Mouse (Mus musculus): Measurements from ENCODE around the gene Qprt. TPM values are rescaled to one million over a fixed set of nuclear protein-coding genes. Genes with fewer than 3 reads are reported as not detected.
A peak's percentile ranks its signal among the peaks of the same experiment; 100 is the strongest.

The Qprt gene
- total RNA-seq, 2 experiments from 2014 or later = 0.22 TPM; not detected in 1

GRCm38 (mm10) chr7:127136181-127137071, 14.4 kb upstream of the Qprt start:
- DNase-seq (ENCODE audit: extremely low spot score in 1 of 2, low spot score in 2 of 2) = no peak
- intact Hi-C loops (cut with DNase I) = no loop called here

GRCm38 (mm10) chr7:127134821-127135447, 12.9 kb upstream of the Qprt start:
- intact Hi-C loops (cut with DNase I) = loop anchor here (5.0 kb wide), 1 partner anchor 52 kb away; no protein-coding TSS in a partner anchor
- no peak for DNase-seq (ENCODE audit: extremely low spot score in 1 of 2, low spot score in 2 of 2)

GRCm38 (mm10) chr7:127133125-127133524, 11.1 kb upstream of the Qprt start:
- intact Hi-C loops (cut with DNase I) = loop anchor here (5.0 kb wide), 1 partner anchor 54 kb away; no protein-coding TSS in a partner anchor
- no peak for DNase-seq (ENCODE audit: extremely low spot score in 1 of 2, low spot score in 2 of 2)

GRCm38 (mm10) chr7:127129638-127130037, 7.6 kb upstream of the Qprt start:
- DNase-seq (ENCODE audit: extremely low spot score in 1 of 2, low spot score in 2 of 2) = no peak
- intact Hi-C loops (cut with DNase I) = loop anchor here (5.0 kb wide), 1 partner anchor 58 kb away; no protein-coding TSS in a partner anchor

- no peak for DNase-seq (ENCODE audit: extremely low spot score in 1 of 2, low spot score in 2 of 2)
- intact Hi-C loops (cut with DNase I) = no loop called here
Observed at GRCm38 (mm10) chr7:127121061-127121910, 740 bp downstream of the Qprt start.

GRCm38 (mm10) chr7:127118671-127119445, 3.2 kb downstream of the Qprt start:
- intact Hi-C loops (cut with DNase I) = no loop called here
- DNase-seq (ENCODE audit: extremely low spot score in 1 of 2, low spot score in 2 of 2) = no peak

- no peak for DNase-seq (ENCODE audit: extremely low spot score in 1 of 2, low spot score in 2 of 2)
- intact Hi-C loops (cut with DNase I) = no loop called here
Observed at GRCm38 (mm10) chr7:127117948-127118347, 4.1 kb downstream of the Qprt start.

- DNase-seq (ENCODE audit: extremely low spot score in 1 of 2, low spot score in 2 of 2) = peak in 1 of 2 experiments; percentile 57
- intact Hi-C loops (cut with DNase I) = no loop called here
Observed at GRCm38 (mm10) chr7:127116331-127116935, 5.6 kb downstream of the Qprt start.

- intact Hi-C loops (cut with DNase I) = no loop called here
Observed at GRCm38 (mm10) chr7:127114920-127115319, 7.1 kb downstream of the Qprt start.

GRCm38 (mm10) chr7:127113614-127114259, 8.3 kb downstream of the Qprt start:
- no peak for DNase-seq (ENCODE audit: extremely low spot score in 1 of 2, low spot score in 2 of 2)
- intact Hi-C loops (cut with DNase I) = no loop called here

More at GRCm38 (mm10) chr7:127114920-127115319, 7.1 kb downstream of the Qprt start:
- DNase-seq (ENCODE audit: extremely low spot score in 1 of 2, low spot score in 2 of 2) = no peak

GRCm38 (mm10) chr7:127112921-127113597, 9.0 kb downstream of the Qprt start:
- intact Hi-C loops (cut with DNase I) = no loop called here

GRCm38 (mm10) chr7:127112251-127112841, 9.7 kb downstream of the Qprt start:
- intact Hi-C loops (cut with DNase I) = no loop called here
- DNase-seq (ENCODE audit: extremely low spot score in 1 of 2, low spot score in 2 of 2) = no peak

More at GRCm38 (mm10) chr7:127112921-127113597, 9.0 kb downstream of the Qprt start:
- no peak for DNase-seq (ENCODE audit: extremely low spot score in 1 of 2, low spot score in 2 of 2)

GRCm38 (mm10) chr7:127111461-127111860, 10.6 kb downstream of the Qprt start:
- intact Hi-C loops (cut with DNase I) = loop anchor here (2.0 kb wide), 1 partner anchor 281 kb away; the partner anchor contains the start of gene 4930451I11Rik
- peak in 1 of 2 experiments; percentile 66 for DNase-seq (ENCODE audit: extremely low spot score in 1 of 2, low spot score in 2 of 2)

- DNase-seq (ENCODE audit: extremely low spot score in 1 of 2, low spot score in 2 of 2) = peak; percentile 74 to 80
- intact Hi-C loops (cut with DNase I) = loop anchor here (2.0 kb wide), 1 partner anchor 280 kb away; the partner anchor contains the start of gene 4930451I11Rik
Observed at GRCm38 (mm10) chr7:127110239-127111007, 11.6 kb downstream of the Qprt start.

GRCm38 (mm10) chr7:127105551-127105950, 16.5 kb downstream of the Qprt start:
- DNase-seq (ENCODE audit: extremely low spot score in 1 of 2, low spot score in 2 of 2) = no peak
- intact Hi-C loops (cut with DNase I) = loop anchor here (2.0 kb wide), 2 partner anchors 157 to 273 kb away; partner anchors contain the start of gene Asphd1
